Mouse (Mus musculus): Measurements from ENCODE around the gene Prmt7.
A peak's percentile ranks its signal among the peaks of the same experiment; 100 is the strongest.

Prmt7 gene

GRCm38 (mm10) chr8:106226589-106226988 lies 15.9 kb downstream of the Prmt7 start:
- DNase-seq (ENCODE audit: low spot score) = peak; percentile 17

- DNase-seq (ENCODE audit: low spot score) = no peak
Measured at GRCm38 (mm10) chr8:106231536-106231935, 20.8 kb downstream of the Prmt7 start.

GRCm38 (mm10) chr8:106232751-106233150 lies 22.0 kb downstream of the Prmt7 start:
- no peak for DNase-seq (ENCODE audit: low spot score)

GRCm38 (mm10) chr8:106234567-106235261 lies 24.0 kb downstream of the Prmt7 start:
- no peak for DNase-seq (ENCODE audit: low spot score)

- no peak for DNase-seq (ENCODE audit: low spot score)
Measured at GRCm38 (mm10) chr8:106237106-106237505, 26.4 kb downstream of the Prmt7 start.

GRCm38 (mm10) chr8:106250186-106250585 lies 39.5 kb downstream of the Prmt7 start:
- DNase-seq (ENCODE audit: low spot score) = no peak

GRCm38 (mm10) chr8:106258169-106258568 lies 47.4 kb downstream of the Prmt7 start:
- DNase-seq (ENCODE audit: low spot score) = peak; percentile 10

GRCm38 (mm10) chr8:106259579-106260255 lies 49.0 kb downstream of the Prmt7 start:
- no peak for DNase-seq (ENCODE audit: low spot score)

- no peak for DNase-seq (ENCODE audit: low spot score)
Measured at GRCm38 (mm10) chr8:106260894-106261293, 50.2 kb downstream of the Prmt7 start.

GRCm38 (mm10) chr8:106262343-106262742 lies 51.6 kb downstream of the Prmt7 start:
- no peak for DNase-seq (ENCODE audit: low spot score)

- DNase-seq (ENCODE audit: low spot score) = no peak
Measured at GRCm38 (mm10) chr8:106263928-106264327, 53.2 kb downstream of the Prmt7 start.

GRCm38 (mm10) chr8:106265398-106265797 lies 54.7 kb downstream of the Prmt7 start:
- DNase-seq (ENCODE audit: low spot score) = no peak

- DNase-seq (ENCODE audit: low spot score) = no peak
Measured at GRCm38 (mm10) chr8:106268710-106269346, 58.1 kb downstream of the Prmt7 start.

- no peak for DNase-seq (ENCODE audit: low spot score)
Measured at GRCm38 (mm10) chr8:106270804-106271203, 60.1 kb downstream of the Prmt7 start.

- DNase-seq (ENCODE audit: low spot score) = no peak
Measured at GRCm38 (mm10) chr8:106271378-106271777, 60.6 kb downstream of the Prmt7 start.

GRCm38 (mm10) chr8:106273468-106273867 lies 62.7 kb downstream of the Prmt7 start:
- DNase-seq (ENCODE audit: low spot score) = no peak

GRCm38 (mm10) chr8:106276709-106277317 lies 66.1 kb downstream of the Prmt7 start:
- DNase-seq (ENCODE audit: low spot score) = no peak

GRCm38 (mm10) chr8:106278367-106279042 lies 67.8 kb downstream of the Prmt7 start:
- DNase-seq (ENCODE audit: low spot score) = no peak

GRCm38 (mm10) chr8:106280154-106280553 lies 69.4 kb downstream of the Prmt7 start:
- no peak for DNase-seq (ENCODE audit: low spot score)

- no peak for DNase-seq (ENCODE audit: low spot score)
Measured at GRCm38 (mm10) chr8:106280844-106281243, 70.1 kb downstream of the Prmt7 start.

- DNase-seq (ENCODE audit: low spot score) = no peak
Measured at GRCm38 (mm10) chr8:106287445-106287844, 76.7 kb downstream of the Prmt7 start.

GRCm38 (mm10) chr8:106288732-106289131 lies 78.0 kb downstream of the Prmt7 start:
- DNase-seq (ENCODE audit: low spot score) = no peak

Data from T-cell, adult 2 months (primary cell).